14 mouse cellular contexts compared by ENCODE assay signal in genomic region chr8:72504637-72505314, GRCm38 (mm10). TPM values are rescaled to one million over a fixed set of nuclear protein-coding genes. Genes with fewer than 3 reads are reported as not detected.
DNase-seq lines count a peak whose midpoint lies in the region; ATAC-seq and TF ChIP-seq lines count a peak whose summit lies in the region.
"Had no signal": no experiment of that assay in that cellular context is flagged by ENCODE, and none has a peak within 500 bp of the region (broad histone marks: within the 10 kb centered on the region; RNA-seq: fewer than 3 reads in every experiment).

No protein-coding gene starts in this region.

- DNase-seq in cerebellum, adult 11 months = peak; percentile 58
- DNase-seq in hindbrain, postnatal 0 days (ENCODE audit: low spot score) = no peak
- no peak for DNase-seq in hindbrain, embryonic 14.5 days (ENCODE audit: low spot score)
- peak; percentile 54 for DNase-seq in cerebellum, adult 8-10 months
- no peak for DNase-seq in layer of hippocampus, postnatal 36 days
- no peak for DNase-seq in retina, embryonic 14.5 days (ENCODE audit: low spot score)
- DNase-seq: adrenal gland, postnatal 36 days; kidney, adult 8-10 months; lung, postnatal 10 days had no signal

- peak overlapping the region; percentile 26; the same call in 1 of the 2 replicates for H3K27ac ChIP-seq in hindbrain, postnatal 0 days
- no peak overlapping the region for H3K27ac ChIP-seq in hindbrain, embryonic 14.5 days
- peak overlapping the region; percentile 45; the same call in 1 of the 2 replicates for H3K27ac ChIP-seq in liver, embryonic 15.5 days (replicated peaks)
- H3K27ac ChIP-seq: embryonic facial prominence, embryonic 15.5 days; hindbrain, embryonic 15.5 days; neural tube, embryonic 13.5 days had no signal

- no peak overlapping the region for H3K4me2 ChIP-seq in hindbrain, postnatal 0 days (ENCODE audit: low read depth, low read length)
- no peak overlapping the region for H3K4me2 ChIP-seq in hindbrain, embryonic 14.5 days (replicated peaks)
- no peak overlapping the region for H3K4me2 ChIP-seq in liver, embryonic 15.5 days
- H3K4me2 ChIP-seq: embryonic facial prominence, embryonic 15.5 days; hindbrain, embryonic 15.5 days; neural tube, embryonic 13.5 days had no signal

- no peak overlapping the region for H3K9ac ChIP-seq in hindbrain, postnatal 0 days (replicated peaks; ENCODE audit: low read length)
- H3K9ac ChIP-seq in hindbrain, embryonic 14.5 days = no peak overlapping the region
- H3K9ac ChIP-seq in liver, embryonic 15.5 days = no peak overlapping the region
- H3K9ac ChIP-seq: embryonic facial prominence, embryonic 15.5 days; hindbrain, embryonic 15.5 days; neural tube, embryonic 13.5 days had no signal

- no peaks in the 10 kb centered on the region for H3K36me3 ChIP-seq in hindbrain, postnatal 0 days (ENCODE audit: insufficient read depth, low read length)
- no peaks in the 10 kb centered on the region; the same call in 1 of the 2 replicates for H3K36me3 ChIP-seq in hindbrain, embryonic 14.5 days (replicated peaks; ENCODE audit: control insufficient read depth, insufficient read depth)
- no peaks in the 10 kb centered on the region; the same call in 1 of the 2 replicates for H3K36me3 ChIP-seq in liver, embryonic 15.5 days (replicated peaks)
- H3K36me3 ChIP-seq: hindbrain, embryonic 15.5 days; neural tube, embryonic 13.5 days had no signal

- TF ChIP-seq CTCF in hindbrain, postnatal 0 days (IDR thresholded peaks at IDR 0.05; ENCODE audit: low read depth) = peak; percentile 34; the same call in 1 of the 2 replicates

- no peaks in the 10 kb centered on the region for H3K27me3 ChIP-seq in hindbrain, postnatal 0 days (ENCODE audit: insufficient read depth, low read length)
- no peaks in the 10 kb centered on the region for H3K27me3 ChIP-seq in hindbrain, embryonic 14.5 days (ENCODE audit: control insufficient read depth, insufficient read depth, low read length)
- no peaks in the 10 kb centered on the region for H3K27me3 ChIP-seq in liver, embryonic 15.5 days
- H3K27me3 ChIP-seq: embryonic facial prominence, embryonic 15.5 days; hindbrain, embryonic 15.5 days; neural tube, embryonic 13.5 days had no signal

- no peak for ATAC-seq in cerebellum, adult (ENCODE audit: insufficient number of reproducible peaks, low FRiP score, low TSS enrichment)
- ATAC-seq in hindbrain, postnatal 0 days = peak; percentile 27; the same call in 1 of the 2 replicates
- ATAC-seq in hindbrain, embryonic 14.5 days (ENCODE audit: low FRiP score) = no peak
- ATAC-seq in liver, embryonic 15.5 days (ENCODE audit: insufficient read depth) = 0 out of 2 replicates have a peak, but pooled peaks have one; percentile 9

- H3K9me3 ChIP-seq in hindbrain, postnatal 0 days (ENCODE audit: low read length) = no peaks in the 10 kb centered on the region
- H3K9me3 ChIP-seq in hindbrain, embryonic 14.5 days (ENCODE audit: control insufficient read depth, low read length) = no peaks in the 10 kb centered on the region
- H3K9me3 ChIP-seq in liver, embryonic 15.5 days (replicated peaks) = no peaks in the 10 kb centered on the region
- H3K9me3 ChIP-seq: embryonic facial prominence, embryonic 15.5 days; hindbrain, embryonic 15.5 days; neural tube, embryonic 13.5 days had no signal

- H3K4me1 ChIP-seq in hindbrain, postnatal 0 days (ENCODE audit: insufficient read depth, low read length) = peaks cover 8% of the 10 kb centered on the region; the same call in 1 of the 2 replicates
- no peaks in the 10 kb centered on the region for H3K4me1 ChIP-seq in hindbrain, embryonic 14.5 days (replicated peaks; ENCODE audit: control insufficient read depth, insufficient read depth, low read length)
- peaks cover 58% of the 10 kb centered on the region for H3K4me1 ChIP-seq in liver, embryonic 15.5 days (replicated peaks)

- H3K4me3 ChIP-seq in hindbrain, postnatal 0 days (ENCODE audit: low read length) = no peak overlapping the region
- no peak overlapping the region for H3K4me3 ChIP-seq in hindbrain, embryonic 14.5 days (replicated peaks; ENCODE audit: low read length)
- H3K4me3 ChIP-seq in liver, embryonic 15.5 days (replicated peaks) = no peak overlapping the region
- H3K4me3 ChIP-seq: embryonic facial prominence, embryonic 15.5 days; hindbrain, embryonic 15.5 days; neural tube, embryonic 13.5 days had no signal

RNA-seq across cellular contexts. Expression of gene Slc35e1, which starts 12.4 kb away (rescaled TPM):
- 57.3 and 65.8 TPM in 2 replicates for total RNA-seq in hindbrain, postnatal 0 days (2014; rRNA removed)
- polyA plus RNA-seq in hindbrain, postnatal 0 days (2015; fragmentation: Nextera tagmentation; extraction: Ambion mirVana) = 12.5 and 12.9 TPM in 2 replicates
- 11.0 and 12.8 TPM in 2 replicates for polyA plus RNA-seq in hindbrain, embryonic 14.5 days (2014; fragmentation: Nextera tagmentation; extraction: Ambion mirVana)
- 8.1 and 9.7 TPM in 2 replicates for polyA plus RNA-seq in liver, embryonic 15.5 days (2015; fragmentation: Nextera tagmentation; extraction: Ambion mirVana)
- 10 to 100 TPM; 47.2 to 47.4 TPM for total RNA-seq in layer of hippocampus, postnatal 36 days (2021)

RNA-seq across cellular contexts. Expression of gene Cherp, which starts 29.8 kb away (rescaled TPM):
- 27.0 and 90.6 TPM in 2 replicates for total RNA-seq in hindbrain, postnatal 0 days (2014; rRNA removed)
- 37.3 and 40.3 TPM in 2 replicates for polyA plus RNA-seq in hindbrain, postnatal 0 days (2015; fragmentation: Nextera tagmentation; extraction: Ambion mirVana)
- 47.2 and 52.3 TPM in 2 replicates for polyA plus RNA-seq in hindbrain, embryonic 14.5 days (2014; fragmentation: Nextera tagmentation; extraction: Ambion mirVana)
- polyA plus RNA-seq in liver, embryonic 15.5 days (2015; fragmentation: Nextera tagmentation; extraction: Ambion mirVana) = 19.1 and 20.5 TPM in 2 replicates
- 10 to 100 TPM; 70.2 to 77.2 TPM for total RNA-seq in layer of hippocampus, postnatal 36 days (2021)

RNA-seq across cellular contexts. Expression of gene Med26, which starts 43.3 kb away (rescaled TPM):
- total RNA-seq in hindbrain, postnatal 0 days (2014; rRNA removed) = 12.4 and 15.2 TPM in 2 replicates
- 14.0 and 15.5 TPM in 2 replicates for polyA plus RNA-seq in hindbrain, postnatal 0 days (2015; fragmentation: Nextera tagmentation; extraction: Ambion mirVana)
- 13.4 and 15.8 TPM in 2 replicates for polyA plus RNA-seq in hindbrain, embryonic 14.5 days (2014; fragmentation: Nextera tagmentation; extraction: Ambion mirVana)
- 7.2 and 7.7 TPM in 2 replicates for polyA plus RNA-seq in liver, embryonic 15.5 days (2015; fragmentation: Nextera tagmentation; extraction: Ambion mirVana)
- total RNA-seq in layer of hippocampus, postnatal 36 days (2021) = 10 to 100 TPM in 1 of 2 experiments, 1 to 10 TPM in 1; 9.9 to 11.0 TPM

Comparison
In these comparisons a context has a peak if more than half of its experiments do, and no peak if none do; other contexts are left out.
1. ATAC-seq: peak in hindbrain, postnatal 0 days (single experiment) and liver, embryonic 15.5 days (single experiment); none in cerebellum, adult (single experiment) and hindbrain, embryonic 14.5 days (single experiment).
2. DNase-seq: peak in cerebellum, adult 11 months (single experiment) and cerebellum, adult 8-10 months (single experiment); none in hindbrain, postnatal 0 days (single experiment), hindbrain, embryonic 14.5 days (single experiment), layer of hippocampus, postnatal 36 days (0 of 2) and retina, embryonic 14.5 days (single experiment).